Mouse (Mus musculus) megakaryocyte, embryonic 14.5 days (primary cell): ENCODE data around the gene 4930544G11Rik.

Source experiments
- FLI1 ChIP-seq: IDR thresholded peaks from 2 replicates; pipeline ENCODE4 v1.6.1; 2012; ENCODE audit warnings: low read length, inconsistent platforms, mixed read lengths
- GATA1 ChIP-seq: IDR thresholded peaks from 3 replicates; pipeline ENCODE4 v1.6.1; 2012; ENCODE audit warnings: mixed read lengths, low read length, inconsistent platforms, borderline replicate concordance

DNA sequence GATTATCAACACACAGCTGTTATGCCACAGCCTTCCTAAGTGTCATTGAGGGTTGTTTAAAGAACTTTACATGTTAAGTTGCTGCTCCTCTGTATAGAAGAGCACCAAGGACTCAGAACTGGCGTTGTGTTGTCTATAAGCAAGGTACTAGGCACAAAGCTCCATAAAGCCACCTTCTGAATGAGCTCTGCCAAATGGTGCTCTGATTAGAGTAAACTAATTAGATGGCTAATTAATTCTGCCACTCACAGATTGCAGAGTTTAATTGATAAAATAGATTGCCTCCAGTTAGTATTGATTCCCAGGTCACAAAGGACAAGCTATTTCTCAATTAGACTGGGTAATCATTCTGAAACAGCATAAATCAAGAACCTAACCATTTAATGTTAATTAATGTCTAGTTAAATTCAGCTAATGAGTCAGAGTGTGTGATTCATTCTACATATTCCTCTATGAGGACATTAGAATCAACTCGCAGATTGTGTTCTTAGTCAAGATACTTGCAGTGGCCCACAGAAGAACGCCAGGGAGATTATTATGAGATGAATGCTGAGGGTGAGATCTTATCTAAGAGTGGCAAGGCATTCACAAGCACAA, 26.6 kb upstream of the 4930544G11Rik start:
- no peak for TF ChIP-seq GATA1
- TF ChIP-seq FLI1, result no peak
